Mouse (Mus musculus) cerebellum, adult 2 months (tissue): ENCODE results near the gene Serpinb9. TPM values are rescaled to one million over a fixed set of nuclear protein-coding genes. Genes with fewer than 3 reads are reported as not detected.
"Not testable (repeated sequence)": the region's sequence is repeated elsewhere in the genome, so short reads cannot be mapped to it uniquely, and the experiment has no call there.

ENCODE experiments used
- DNase-seq, 2 experiments: peaks; one replicate each; pipeline ENCODE4 v3.0.0; 2021
- H3K27ac ChIP-seq: fragments of 200-500 bp; 2 replicates; pipeline ENCODE4 v1.5.1; 2012; ENCODE audit warnings: low read length, control low read depth, inconsistent platforms; ENCODE audit not compliant: insufficient read depth
- H3K27me3 ChIP-seq: fragments of 200-500 bp; 2 replicates; pipeline ENCODE4 v1.6.1; 2012; ENCODE audit warnings: inconsistent platforms, mild to moderate bottlenecking, low read length, moderate library complexity; ENCODE audit not compliant: control insufficient read depth, insufficient read depth
- H3K4me1 ChIP-seq: fragments of 200-500 bp; 2 replicates; pipeline ENCODE4 v1.6.1; 2011; ENCODE audit warnings: low read length; ENCODE audit not compliant: control insufficient read depth, insufficient read depth
- H3K4me3 ChIP-seq: fragments of 200-500 bp; replicated peaks from 2 replicates; pipeline ENCODE3; 2011; ENCODE audit warnings: mild to moderate bottlenecking, low read depth, low read length, control low read depth; ENCODE audit not compliant: insufficient read depth
- CTCF ChIP-seq: fragments of 200-500 bp; IDR thresholded peaks from 2 replicates; pipeline ENCODE4 v1.5.1; 2011; ENCODE audit warnings: low read depth, mild to moderate bottlenecking, control low read depth, low read length, moderate library complexity, borderline replicate concordance; ENCODE audit not compliant: insufficient read depth
- POLR2A ChIP-seq: fragments of 200-500 bp; IDR thresholded peaks from 2 replicates; pipeline ENCODE4 v1.6.1; 2011; ENCODE audit warnings: low read length, control low read depth, borderline replicate concordance; ENCODE audit not compliant: insufficient read depth
- WGBS: fragments of 180-500 bp; shearing (Covaris S2); methylation state at CpG from one replicate; pipeline ENCODE4 v1.1.7; 2018; 5-methylcytosine and 5-hydroxymethylcytosine counted together
- polyA plus RNA-seq: library from polyadenylated mRNA; depleted of rRNA; stranded (reverse); fragments of >200 nt; gene quantifications from 2 replicates; pipeline ENCODE4 v1.2.3, GENCODE M21; 2012; rRNA removed

Gene Serpinb9
- polyA plus RNA-seq, 1 experiment = 4.6 TPM

- 91% methylated on average over 2 of the region's 2 CpGs for WGBS
- Histone ChIP-seq H3K27me3 (no peaks in the 10 kb centered on the region), H3K4me3 (no peak overlapping the region), H3K27ac (no peak overlapping the region), H3K4me1 (no peaks in the 10 kb centered on the region)
- TF ChIP-seq POLR2A (no peak), CTCF (no peak)
- no peak for DNase-seq
These were observed 25.5 kb downstream of the Serpinb9 start for GRCm38 (mm10) chr13:33028550-33028949.

GRCm38 (mm10) chr13:33029478-33029877 is 26.4 kb downstream of the Serpinb9 start:
- not testable (repeated sequence) for H3K4me1 ChIP-seq, DNase-seq, H3K4me3 ChIP-seq, H3K27ac ChIP-seq, H3K27me3 ChIP-seq
- WGBS = 99% methylated on average over 2 of the region's 2 CpGs

- Histone ChIP-seq H3K4me3 (no peak overlapping the region), H3K27ac (no peak overlapping the region), H3K4me1 (no peaks in the 10 kb centered on the region), H3K27me3 (no peaks in the 10 kb centered on the region)
- DNase-seq = no peak
- WGBS = 74% methylated on average over 3 of the region's 3 CpGs
- no peak for TF ChIP-seq POLR2A
- no peak for TF ChIP-seq CTCF
These were observed 27.2 kb downstream of the Serpinb9 start for GRCm38 (mm10) chr13:33030281-33030680.

GRCm38 (mm10) chr13:33035506-33035905 is 32.5 kb downstream of the Serpinb9 start:
- WGBS = 65% methylated on average over 1 of the region's 1 CpGs
- Histone ChIP-seq H3K4me3 (no peak overlapping the region), H3K4me1 (no peaks in the 10 kb centered on the region), H3K27ac (no peak overlapping the region), H3K27me3 (no peaks in the 10 kb centered on the region)
- no peak for DNase-seq
- TF ChIP-seq CTCF (no peak), POLR2A (no peak)

GRCm38 (mm10) chr13:33043542-33043941 is 40.5 kb downstream of the Serpinb9 start:
- Histone ChIP-seq H3K4me1 (no peaks in the 10 kb centered on the region), H3K27me3 (no peaks in the 10 kb centered on the region), H3K4me3 (no peak overlapping the region), H3K27ac (no peak overlapping the region)
- DNase-seq = no peak
- TF ChIP-seq POLR2A (no peak), CTCF (no peak)
- 96% methylated on average over 3 of the region's 3 CpGs for WGBS

GRCm38 (mm10) chr13:33047234-33047633 is 44.2 kb downstream of the Serpinb9 start:
- no peak overlapping the region for H3K4me3 ChIP-seq
- H3K4me1 ChIP-seq = no peaks in the 10 kb centered on the region
- no peak overlapping the region for H3K27ac ChIP-seq
- DNase-seq = no peak
- H3K27me3 ChIP-seq = no peaks in the 10 kb centered on the region
- TF ChIP-seq CTCF = no peak
- TF ChIP-seq POLR2A = no peak
- 95% methylated on average over 2 of the region's 2 CpGs for WGBS

- 72% methylated on average over 4 of the region's 4 CpGs for WGBS
- no peaks in the 10 kb centered on the region for H3K4me1 ChIP-seq
- TF ChIP-seq POLR2A (no peak), CTCF (no peak)
- no peaks in the 10 kb centered on the region for H3K27me3 ChIP-seq
- DNase-seq = no peak
- H3K27ac ChIP-seq = no peak overlapping the region
- H3K4me3 ChIP-seq = no peak overlapping the region
These were observed 45.1 kb downstream of the Serpinb9 start for GRCm38 (mm10) chr13:33048187-33048586.

GRCm38 (mm10) chr13:33051697-33052096 is 48.6 kb downstream of the Serpinb9 start:
- Histone ChIP-seq H3K4me1 (no peaks in the 10 kb centered on the region), H3K27ac (no peak overlapping the region), H3K27me3 (no peaks in the 10 kb centered on the region), H3K4me3 (no peak overlapping the region)
- WGBS = 69% methylated on average over 3 of the region's 3 CpGs
- DNase-seq = no peak
- TF ChIP-seq POLR2A = no peak
- no peak for TF ChIP-seq CTCF

- Histone ChIP-seq H3K4me3 (no peak overlapping the region), H3K27ac (no peak overlapping the region), H3K4me1 (no peaks in the 10 kb centered on the region; the same call in 1 of the 2 replicates), H3K27me3 (no peaks in the 10 kb centered on the region)
- 22% methylated on average over 1 of the region's 1 CpGs for WGBS
- no peak for DNase-seq
- TF ChIP-seq POLR2A = no peak
- TF ChIP-seq CTCF = no peak
These were observed 60.0 kb downstream of the Serpinb9 start for GRCm38 (mm10) chr13:33063048-33063447.

Other genes starting within 250 kb of the Serpinb9 start
- 0.19 and 0.21 TPM in 2 replicates for gene Mylk4, start 219.3 kb upstream of the Serpinb9 start, polyA plus RNA-seq
- gene Wrnip1, start 201.2 kb upstream of the Serpinb9 start, polyA plus RNA-seq = 57.2 and 63.7 TPM in 2 replicates
- 0.88 TPM in 1 of 2 replicates, not detected in the other for gene D930007J09Rik, start 200.4 kb upstream of the Serpinb9 start, polyA plus RNA-seq
- gene Serpinb1a, start 152.1 kb upstream of the Serpinb9 start, polyA plus RNA-seq = 24.4 and 31.1 TPM in 2 replicates
- 0.11 TPM in 1 of 2 replicates, not detected in the other for gene Serpinb1c, start 105.0 kb upstream of the Serpinb9 start, polyA plus RNA-seq
- 1.5 and 1.6 TPM in 2 replicates for gene Serpinb6b, start 38.0 kb upstream of the Serpinb9 start, polyA plus RNA-seq
- 0.03 and 0.05 TPM in 2 replicates for gene Serpinb9b, start 24.2 kb downstream of the Serpinb9 start, polyA plus RNA-seq
- 9.1 and 10.3 TPM in 2 replicates for gene Serpinb1b, start 75.3 kb downstream of the Serpinb9 start, polyA plus RNA-seq
- gene Serpinb9c, start 156.5 kb downstream of the Serpinb9 start, polyA plus RNA-seq = 0.08 and 0.17 TPM in 2 replicates
- gene Serpinb9d, start 189.7 kb downstream of the Serpinb9 start, polyA plus RNA-seq = not detected in 2 replicates
- gene Serpinb9e, start 246.4 kb downstream of the Serpinb9 start, polyA plus RNA-seq = not detected in 2 replicates